ENCODE assay signal across 15 mouse cellular contexts in genomic region chr6:55805291-55806137, GRCm38 (mm10). TPM values are rescaled to one million over a fixed set of nuclear protein-coding genes. Genes with fewer than 3 reads are reported as not detected.
DNase-seq lines count a peak whose midpoint lies in the region; ATAC-seq and TF ChIP-seq lines count a peak whose summit lies in the region.
"Had no signal": no experiment of that assay in that cellular context is flagged by ENCODE, and none has a peak within 500 bp of the region (broad histone marks: within the 10 kb centered on the region; RNA-seq: fewer than 3 reads in every experiment).

No protein-coding gene starts in this region.

- H3K4me1 ChIP-seq in hindbrain, embryonic 14.5 days (replicated peaks; ENCODE audit: control insufficient read depth, insufficient read depth, low read length): peaks cover 6% of the 10 kb centered on the region; the same call in 1 of the 2 replicates
- no peaks in the 10 kb centered on the region for H3K4me1 ChIP-seq in thymus, adult 2 months (replicated peaks; ENCODE audit: control insufficient read depth, insufficient read depth, low read length)
- H3K4me1 ChIP-seq in midbrain, embryonic 14.5 days (ENCODE audit: control insufficient read depth, insufficient read depth, low read length): no peaks in the 10 kb centered on the region; the same call in 1 of the 2 replicates
- H3K4me1 ChIP-seq: midbrain, embryonic 12.5 days had no signal

- no peak overlapping the region for H3K27ac ChIP-seq in hindbrain, embryonic 14.5 days
- H3K27ac ChIP-seq in thymus, adult 2 months (ENCODE audit: control insufficient read depth, insufficient read depth, low read length): no peak overlapping the region
- H3K27ac ChIP-seq in midbrain, embryonic 14.5 days (replicated peaks; ENCODE audit: low read depth, low read length): no peak overlapping the region
- H3K27ac ChIP-seq: midbrain, embryonic 12.5 days had no signal

- H3K9ac ChIP-seq in hindbrain, embryonic 14.5 days: no peak overlapping the region
- H3K9ac ChIP-seq in midbrain, embryonic 14.5 days (replicated peaks; ENCODE audit: low read length): no peak overlapping the region
- H3K9ac ChIP-seq: midbrain, embryonic 12.5 days had no signal

- no peak overlapping the region for H3K4me3 ChIP-seq in hindbrain, embryonic 14.5 days (replicated peaks; ENCODE audit: low read length)
- H3K4me3 ChIP-seq in thymus, adult 2 months (ENCODE audit: control insufficient read depth, insufficient read depth, low read length): no peak overlapping the region
- H3K4me3 ChIP-seq in midbrain, embryonic 14.5 days (replicated peaks; ENCODE audit: low read depth, low read length): no peak overlapping the region
- H3K4me3 ChIP-seq: midbrain, embryonic 12.5 days had no signal

- intact Hi-C loops in left cerebral cortex, postnatal 10 days (cut with DNase I): loop anchor here (2.0 to 5.0 kb wide), 2 partner anchors 127 to 137 kb away; no protein-coding TSS in a partner anchor

- peak; percentile 48 to 77 for DNase-seq in left cerebral cortex, adult 18-20 months (ENCODE audit: low spot score in 2 of 2)
- DNase-seq in left cerebral cortex, postnatal 10 days (ENCODE audit: extremely low spot score in 1 of 2, low spot score in 2 of 2): no peak
- DNase-seq in embryo, embryonic 9.5 days (ENCODE audit: extremely low spot score): peak; percentile 19
- DNase-seq in hindbrain, embryonic 14.5 days (ENCODE audit: low spot score): no peak
- DNase-seq in right cerebral cortex, adult 2 months (ENCODE audit: low spot score in 2 of 2): peak; percentile 54 to 56
- no peak for DNase-seq in thymus, adult 2 months
- no peak for DNase-seq in midbrain, embryonic 14.5 days
- no peak for DNase-seq in cerebellum, adult 11-12 months
- DNase-seq: cerebellum, adult 9-11 months; gastrocnemius, postnatal 25 days; kidney, adult 2 months; lung, postnatal 14 days had no signal

- no peak for TF ChIP-seq CTCF in thymus, adult 2 months (IDR thresholded peaks at IDR 0.05; ENCODE audit: borderline replicate concordance, control insufficient read depth, extremely low read depth, insufficient read depth, low read length, poor library complexity)

- H3K27me3 ChIP-seq in hindbrain, embryonic 14.5 days (ENCODE audit: control insufficient read depth, insufficient read depth, low read length): no peaks in the 10 kb centered on the region
- no peaks in the 10 kb centered on the region for H3K27me3 ChIP-seq in thymus, adult 2 months (ENCODE audit: control insufficient read depth, insufficient read depth, low read length)
- H3K27me3 ChIP-seq in midbrain, embryonic 14.5 days (ENCODE audit: control insufficient read depth, insufficient read depth, low read length): no peaks in the 10 kb centered on the region
- H3K27me3 ChIP-seq: midbrain, embryonic 12.5 days had no signal

- no peaks in the 10 kb centered on the region for H3K9me3 ChIP-seq in hindbrain, embryonic 14.5 days (ENCODE audit: control insufficient read depth, low read length)
- H3K9me3 ChIP-seq in midbrain, embryonic 14.5 days (ENCODE audit: control insufficient read depth, low read length): no peaks in the 10 kb centered on the region
- H3K9me3 ChIP-seq: midbrain, embryonic 12.5 days had no signal

- peak; percentile 60; the same call in 1 of the 2 replicates for ATAC-seq in hindbrain, embryonic 14.5 days (ENCODE audit: low FRiP score)
- ATAC-seq in midbrain, embryonic 14.5 days (ENCODE audit: low FRiP score, low TSS enrichment): no peak

- H3K4me2 ChIP-seq in hindbrain, embryonic 14.5 days (replicated peaks): no peak overlapping the region
- H3K4me2 ChIP-seq in midbrain, embryonic 14.5 days (ENCODE audit: low read length): no peak overlapping the region
- H3K4me2 ChIP-seq: midbrain, embryonic 12.5 days had no signal

- TF ChIP-seq POLR2A in thymus, adult 2 months (IDR thresholded peaks at IDR 0.05; ENCODE audit: control insufficient read depth, extremely low read depth, insufficient read depth, low read length, poor library complexity): no peak

- no peaks in the 10 kb centered on the region for H3K36me3 ChIP-seq in hindbrain, embryonic 14.5 days (replicated peaks; ENCODE audit: control insufficient read depth, insufficient read depth)
- H3K36me3 ChIP-seq in thymus, adult 2 months (ENCODE audit: control insufficient read depth, insufficient read depth, low read length): no peaks in the 10 kb centered on the region
- H3K36me3 ChIP-seq in midbrain, embryonic 14.5 days (ENCODE audit: control insufficient read depth, insufficient read depth, low read length): no peaks in the 10 kb centered on the region
- H3K36me3 ChIP-seq: midbrain, embryonic 12.5 days had no signal

- 31% methylated on average over 9 of the region's 9 CpGs for WGBS in hindbrain, embryonic 14.5 days
- 89% methylated on average over 9 of the region's 9 CpGs for WGBS in thymus, adult 2 months
- WGBS in midbrain, embryonic 14.5 days: 81% methylated on average over 9 of the region's 9 CpGs

RNA-seq across cellular contexts. Expression of gene Itprid1, which starts 31.2 kb away (rescaled TPM):
- 1 to 10 TPM in 1 of 2 experiments, under 1 TPM in 1; 0.84 to 1.4 TPM for total RNA-seq in left cerebral cortex, adult 18-20 months (2021)
- 1 to 10 TPM; 1.5 to 2.0 TPM for total RNA-seq in left cerebral cortex, postnatal 10 days (2021)
- polyA plus RNA-seq in hindbrain, embryonic 14.5 days (2014; fragmentation: Nextera tagmentation; extraction: Ambion mirVana): not detected in 2 replicates
- 0.10 and 0.30 TPM in 2 replicates for polyA plus RNA-seq in thymus, adult 2 months (2012; rRNA removed)
- polyA plus RNA-seq in midbrain, embryonic 14.5 days (2014; fragmentation: Nextera tagmentation; extraction: Ambion mirVana): not detected in 2 replicates
- total RNA-seq: adrenal gland, postnatal 4 days; gastrocnemius, postnatal 25 days; liver, adult 2 months had no signal
- polyA plus RNA-seq: kidney, adult 2 months; liver, adult 2 months; midbrain, embryonic 12.5 days had no signal

Comparison
In these comparisons a context has a peak if more than half of its experiments do, and no peak if none do; other contexts are left out.
1. DNase-seq: peak in left cerebral cortex, adult 18-20 months (2 of 2), embryo, embryonic 9.5 days (single experiment) and right cerebral cortex, adult 2 months (2 of 2); none in left cerebral cortex, postnatal 10 days (0 of 2), hindbrain, embryonic 14.5 days (single experiment), thymus, adult 2 months (single experiment), midbrain, embryonic 14.5 days (single experiment) and cerebellum, adult 11-12 months (single experiment).